Mouse (Mus musculus): ENCODE data around the gene Fam3a. TPM values are rescaled to one million over a fixed set of nuclear protein-coding genes. Genes with fewer than 3 reads are reported as not detected.

Gene Fam3a
- 10 to 100 TPM; 10.4 to 12.5 TPM for total RNA-seq (2023)

GRCm38 (mm10) chrX:74392535-74393443 lies at the start of gene Fam3a, which contains the start of gene Ikbkg:
Gene Fam3a (minus strand): TSS chrX:74393272.
Gene Ikbkg (plus strand): TSS chrX:74393290.

GRCm38 (mm10) chrX:74428826-74429276 lies 35.8 kb upstream of the Fam3a start, which contains the start of gene G6pdx:
Gene G6pdx (minus strand): TSS chrX:74429194.

GRCm38 (mm10) chrX:74372888-74373549 lies 20.1 kb downstream of the Fam3a start, which contains the start of the genes Ubl4a and Slc10a3:
Gene Ubl4a (minus strand): TSS chrX:74373218.
Gene Slc10a3 (minus strand): TSS chrX:74373349.

GRCm38 (mm10) chrX:74353467-74353770 lies 39.7 kb downstream of the Fam3a start, which contains the start of gene Lage3:
Gene Lage3 (minus strand): TSS chrX:74353618.

Other genes with a start within 250 kb of the Fam3a start
- not detected for gene Tex28, start 225.4 kb downstream of the Fam3a start, total RNA-seq (2023)
- gene Tktl1, start 216.0 kb downstream of the Fam3a start, total RNA-seq (2023) = not detected
- gene Flna, start 143.5 kb downstream of the Fam3a start, total RNA-seq (2023) = 1,000 to 10,000 TPM; 1,644 to 1,676 TPM
- 10 to 100 TPM; 53.8 to 54.0 TPM for gene Emd, start 138.6 kb downstream of the Fam3a start, total RNA-seq (2023)
- gene Rpl10, start 122.5 kb downstream of the Fam3a start, total RNA-seq (2023) = 100 to 1,000 TPM; 337 to 345 TPM
- gene Taz, start 111.4 kb downstream of the Fam3a start, total RNA-seq (2023) = 10 to 100 TPM; 43.2 to 51.7 TPM
- 10 to 100 TPM; 27.9 to 33.7 TPM for gene Dnase1l1, start 110.9 kb downstream of the Fam3a start, total RNA-seq (2023)
- 100 to 1,000 TPM; 179 to 189 TPM for gene Atp6ap1, start 96.2 kb downstream of the Fam3a start, total RNA-seq (2023)
- gene Gdi1, start 88.3 kb downstream of the Fam3a start, total RNA-seq (2023) = 100 to 1,000 TPM; 194 to 246 TPM
- 10 to 100 TPM; 40.4 to 45.3 TPM for gene Fam50a, start 80.2 kb downstream of the Fam3a start, total RNA-seq (2023)
- gene Plxna3, start 64.2 kb downstream of the Fam3a start, total RNA-seq (2023) = under 1 TPM; 0.38 to 0.90 TPM
- gene Lage3, start 39.7 kb downstream of the Fam3a start, total RNA-seq (2023) = 10 to 100 TPM; 20.4 to 28.5 TPM
- 10 to 100 TPM; 20.0 to 27.4 TPM for gene Ubl4a, start 20.1 kb downstream of the Fam3a start, total RNA-seq (2023)
- 10 to 100 TPM; 17.6 to 19.3 TPM for gene Slc10a3, start 19.9 kb downstream of the Fam3a start, total RNA-seq (2023)
- gene Ikbkg, start within 50 bp of the Fam3a start, total RNA-seq (2023) = 10 to 100 TPM; 27.9 to 32.9 TPM
- gene G6pdx, start 35.9 kb upstream of the Fam3a start, total RNA-seq (2023) = 100 to 1,000 TPM; 396 to 418 TPM
- not detected for gene Gm6880, start 88.1 kb upstream of the Fam3a start, total RNA-seq (2023)
- gene Olfr1326-ps1, start 181.6 kb upstream of the Fam3a start, total RNA-seq (2023) = not detected
- gene Olfr1325, start 199.4 kb upstream of the Fam3a start, total RNA-seq (2023) = not detected